Mouse (Mus musculus) right cerebral cortex, adult 2 months (tissue): ENCODE data around the gene Rab34.

Source experiments
- DNase-seq, 2 experiments: peaks; one replicate each; pipeline ENCODE4 v3.0.0; 2021 to 2022; ENCODE audit warnings: low spot score in 2 of 2

Rab34 gene

GRCm38 (mm10) chr11:78164924-78165760 lies 23.1 kb upstream of the Rab34 start, which contains the start of gene Traf4:
Gene Traf4 (minus strand): TSS chr11:78165589.
- peak; percentile 56 to 68 for DNase-seq

GRCm38 (mm10) chr11:78165761-78166109 lies 22.5 kb upstream of the Rab34 start:
- DNase-seq: no peak

GRCm38 (mm10) chr11:78166161-78166560 lies 22.1 kb upstream of the Rab34 start:
- no peak for DNase-seq

GRCm38 (mm10) chr11:78166640-78167039 lies 21.6 kb upstream of the Rab34 start:
- no peak for DNase-seq

- DNase-seq: no peak
These were observed 20.8 kb upstream of the Rab34 start for GRCm38 (mm10) chr11:78167257-78167959.

GRCm38 (mm10) chr11:78168541-78169468 lies 19.4 kb upstream of the Rab34 start:
- DNase-seq: no peak

GRCm38 (mm10) chr11:78170306-78170705 lies 17.9 kb upstream of the Rab34 start:
- no peak for DNase-seq

- no peak for DNase-seq
These were observed 16.9 kb upstream of the Rab34 start for GRCm38 (mm10) chr11:78171328-78171727.

GRCm38 (mm10) chr11:78172034-78172747 lies 16.0 kb upstream of the Rab34 start:
- no peak for DNase-seq

GRCm38 (mm10) chr11:78172748-78173383 lies 15.4 kb upstream of the Rab34 start:
- no peak for DNase-seq

GRCm38 (mm10) chr11:78174506-78174905 lies 13.7 kb upstream of the Rab34 start:
- no peak for DNase-seq

- no peak for DNase-seq
These were observed 12.3 kb upstream of the Rab34 start for GRCm38 (mm10) chr11:78175771-78176401.

- DNase-seq: peak; percentile 80 to 89
These were observed 11.8 kb upstream of the Rab34 start, which contains the start of the genes Nek8 and Tlcd1 for GRCm38 (mm10) chr11:78176402-78176862. Gene Nek8 (minus strand): TSS chr11:78176675. Gene Tlcd1 (plus strand): TSS chr11:78176711.

- DNase-seq: no peak
These were observed 11.3 kb upstream of the Rab34 start for GRCm38 (mm10) chr11:78176905-78177331.

GRCm38 (mm10) chr11:78177437-78177836 lies 10.8 kb upstream of the Rab34 start:
- DNase-seq: no peak

- peak; percentile 95 to 96 for DNase-seq
These were observed 10.0 kb upstream of the Rab34 start for GRCm38 (mm10) chr11:78177903-78178858.

- peak in 1 of 2 experiments; percentile 58 for DNase-seq
These were observed 9.3 kb upstream of the Rab34 start for GRCm38 (mm10) chr11:78178859-78179437.

- DNase-seq: no peak
These were observed 8.7 kb upstream of the Rab34 start for GRCm38 (mm10) chr11:78179438-78179999.
